Mouse (Mus musculus): ENCODE data around the gene Gm7694.

GRCm38 (mm10) chr1:170293257-170293656 lies 12.9 kb downstream of the Gm7694 start:
- TF ChIP-seq EP300 (IDR thresholded peaks at IDR 0.05; ENCODE audit: low read depth) (no peak), CTCF (IDR thresholded peaks at IDR 0.05; ENCODE audit: low read depth) (no peak)
